Mouse (Mus musculus) urinary bladder, postnatal 4 days (tissue): ENCODE data around the gene Hist1h2bh.
"Not testable (repeated sequence)": the region's sequence is repeated elsewhere in the genome, so short reads cannot be mapped to it uniquely, and the experiment has no call there.

Experiments
- DNase-seq, 2 experiments: peaks; one replicate each; pipeline ENCODE4 v3.0.0; 2021 to 2022; ENCODE audit warnings: low spot score in 2 of 2

Gene Hist1h2bh

DNA sequence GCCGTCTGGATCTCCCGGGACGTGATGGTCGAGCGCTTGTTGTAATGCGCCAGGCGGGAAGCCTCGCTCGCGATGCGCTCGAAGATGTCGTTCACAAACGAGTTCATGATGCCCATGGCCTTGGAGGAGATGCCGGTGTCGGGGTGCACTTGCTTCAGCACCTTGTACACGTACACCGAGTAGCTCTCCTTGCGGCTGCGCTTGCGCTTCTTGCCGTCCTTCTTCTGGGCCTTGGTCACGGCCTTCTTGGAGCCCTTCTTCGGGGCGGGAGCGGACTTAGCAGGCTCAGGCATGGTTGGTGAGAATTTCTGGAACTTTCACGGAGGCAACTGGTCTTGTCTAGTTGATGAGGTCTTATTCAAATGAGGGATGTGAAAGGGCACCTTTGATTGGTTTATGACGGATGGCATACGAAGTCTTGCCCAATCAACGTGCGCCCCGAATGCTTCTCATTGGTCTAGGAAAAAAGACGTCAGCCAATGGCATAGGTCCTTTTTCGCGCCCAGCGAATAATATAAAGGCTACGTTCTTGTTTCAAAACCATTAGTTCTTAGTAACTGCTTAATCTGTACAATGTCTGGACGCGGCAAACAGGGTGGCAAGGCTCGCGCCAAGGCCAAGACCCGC, 30.8 kb upstream of the Hist1h2bh start, which contains the start of the genes Hist1h2bf and Hist1h2ad:
Gene Hist1h2bf (minus strand): TSS at position 299 of the 627 bp plus-strand sequence.
Gene Hist1h2ad (plus strand): TSS at position 484 of the 627 bp plus-strand sequence.
- DNase-seq, result peak; percentile 86

DNA sequence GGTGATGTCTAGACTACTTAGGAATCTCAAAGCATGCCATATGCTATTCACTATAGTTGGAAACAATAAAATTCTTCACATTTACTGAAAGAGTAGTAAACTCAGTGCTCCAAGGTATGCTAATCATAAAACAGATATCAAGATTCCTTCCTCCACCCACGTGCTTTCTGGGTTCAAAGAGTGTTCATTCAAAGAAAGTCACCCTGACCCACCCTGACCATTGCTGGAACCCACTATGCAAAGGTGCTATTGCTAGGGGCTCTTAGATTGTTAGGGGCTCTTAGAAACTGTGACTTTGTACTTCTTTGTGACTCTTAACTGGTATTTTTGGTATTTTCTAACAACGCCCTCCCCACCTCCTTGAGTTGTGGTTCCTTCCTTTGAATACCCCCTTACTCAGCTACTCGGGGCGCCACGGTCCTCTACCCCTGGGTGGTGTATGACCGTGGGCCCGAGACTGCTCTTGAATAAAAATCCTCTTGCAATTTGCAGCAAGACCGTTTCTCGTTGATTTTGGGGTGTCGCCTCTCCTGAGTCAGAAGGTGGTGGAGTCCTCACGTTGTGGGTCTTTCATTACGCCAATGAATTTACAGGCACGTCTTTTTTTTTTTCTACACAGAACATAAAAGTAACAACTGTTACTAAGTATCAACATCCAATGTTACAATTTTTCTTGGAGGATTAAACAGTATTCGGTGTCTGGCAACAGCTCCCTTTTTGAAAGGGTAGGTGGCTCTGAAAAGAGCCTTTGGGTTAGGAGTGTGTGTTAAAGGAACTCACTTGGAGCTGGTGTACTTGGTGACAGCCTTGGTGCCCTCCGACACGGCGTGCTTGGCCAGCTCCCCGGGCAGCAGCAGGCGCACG, 30.1 kb upstream of the Hist1h2bh start:
- DNase-seq, result not testable (repeated sequence)

DNA sequence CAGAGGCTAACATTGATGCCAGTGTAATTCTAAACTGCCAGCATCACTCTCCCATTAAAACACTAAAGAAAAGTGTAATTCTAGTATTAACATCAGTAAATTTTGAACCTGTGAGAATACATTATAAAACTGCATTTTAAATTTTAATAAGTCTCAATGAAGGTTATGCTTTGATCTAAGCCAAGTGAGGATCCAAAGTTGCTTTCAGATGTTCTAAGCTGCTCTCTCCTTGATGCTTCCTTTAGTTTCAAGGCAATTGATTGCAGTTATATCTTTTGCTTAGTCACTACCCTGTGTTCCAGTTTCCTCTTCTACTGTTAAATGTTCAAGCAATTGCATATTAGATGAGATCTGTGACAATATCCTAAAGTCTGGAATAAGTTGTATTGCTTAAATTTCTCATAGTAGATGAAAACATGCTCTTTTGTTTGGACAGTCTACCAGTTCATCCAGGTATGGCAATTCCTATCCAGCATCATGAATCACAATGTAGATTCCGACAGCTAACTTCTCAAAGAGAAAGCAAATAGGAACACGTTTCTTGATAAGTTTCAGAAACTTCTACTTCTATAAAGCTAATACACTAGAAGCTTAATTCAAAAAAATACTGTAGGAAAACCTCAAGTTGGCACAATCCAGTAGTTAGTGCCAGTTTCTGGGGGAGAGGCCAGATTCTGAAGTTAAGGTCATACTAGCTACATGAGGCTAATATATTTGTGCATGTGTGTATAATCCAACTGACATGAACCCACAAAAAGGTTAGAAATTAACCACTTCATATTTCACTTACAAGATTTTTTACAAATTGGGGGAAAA, 29.2 kb upstream of the Hist1h2bh start:
- DNase-seq, result no peak

DNA sequence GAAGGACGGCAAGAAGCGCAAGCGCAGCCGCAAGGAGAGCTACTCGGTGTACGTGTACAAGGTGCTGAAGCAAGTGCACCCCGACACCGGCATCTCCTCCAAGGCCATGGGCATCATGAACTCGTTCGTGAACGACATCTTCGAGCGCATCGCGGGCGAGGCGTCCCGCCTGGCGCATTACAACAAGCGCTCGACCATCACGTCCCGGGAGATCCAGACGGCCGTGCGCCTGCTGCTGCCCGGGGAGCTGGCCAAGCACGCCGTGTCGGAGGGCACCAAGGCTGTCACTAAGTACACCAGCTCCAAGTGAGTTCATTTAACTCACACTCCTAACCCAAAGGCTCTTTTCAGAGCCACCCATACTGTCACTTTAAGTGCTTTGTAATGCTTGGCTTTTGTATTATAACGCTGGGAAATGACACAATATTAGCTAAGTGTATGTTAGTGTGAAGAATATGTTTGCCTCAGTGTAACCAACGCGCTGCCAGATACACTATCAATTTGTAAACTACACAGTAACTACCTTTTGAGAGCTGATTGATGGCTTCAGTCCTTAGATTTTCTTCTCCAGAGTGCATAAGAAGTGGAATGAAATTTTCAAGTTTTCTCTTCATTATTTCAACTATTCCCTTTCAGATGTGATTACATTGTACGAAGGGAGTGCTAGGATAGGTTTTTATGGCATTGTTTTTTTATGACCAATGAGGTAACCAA, 28.5 kb upstream of the Hist1h2bh start:
- DNase-seq, result not testable (repeated sequence)

DNA sequence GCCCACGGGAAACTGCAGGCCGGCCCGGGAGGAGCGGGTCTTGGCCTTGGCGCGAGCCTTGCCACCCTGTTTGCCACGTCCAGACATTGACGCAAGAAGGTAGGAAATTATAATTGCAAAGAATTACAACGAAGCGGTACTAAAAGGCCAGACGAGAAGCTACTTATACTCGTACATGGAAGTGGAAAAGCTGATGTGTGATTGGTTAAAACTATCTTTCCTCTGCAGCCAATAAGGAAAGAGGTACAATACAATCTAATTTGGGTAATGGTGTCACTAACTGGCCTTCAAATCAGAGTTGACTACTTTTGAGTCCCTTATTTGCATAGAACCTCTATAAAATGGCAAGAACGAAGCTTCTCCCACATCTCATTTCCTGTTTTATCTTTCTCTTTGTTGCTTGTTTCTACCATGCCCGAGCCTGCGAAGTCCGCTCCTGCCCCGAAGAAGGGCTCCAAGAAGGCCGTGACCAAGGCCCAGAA, 27.9 kb upstream of the Hist1h2bh start, which contains the start of the genes Hist1h2ae and Hist1h2bg:
Gene Hist1h2ae (minus strand): TSS at position 199 of the 482 bp plus-strand sequence.
Gene Hist1h2bg (plus strand): TSS at position 375 of the 482 bp plus-strand sequence.
- peak in 1 of 2 experiments; percentile 60 for DNase-seq

DNA sequence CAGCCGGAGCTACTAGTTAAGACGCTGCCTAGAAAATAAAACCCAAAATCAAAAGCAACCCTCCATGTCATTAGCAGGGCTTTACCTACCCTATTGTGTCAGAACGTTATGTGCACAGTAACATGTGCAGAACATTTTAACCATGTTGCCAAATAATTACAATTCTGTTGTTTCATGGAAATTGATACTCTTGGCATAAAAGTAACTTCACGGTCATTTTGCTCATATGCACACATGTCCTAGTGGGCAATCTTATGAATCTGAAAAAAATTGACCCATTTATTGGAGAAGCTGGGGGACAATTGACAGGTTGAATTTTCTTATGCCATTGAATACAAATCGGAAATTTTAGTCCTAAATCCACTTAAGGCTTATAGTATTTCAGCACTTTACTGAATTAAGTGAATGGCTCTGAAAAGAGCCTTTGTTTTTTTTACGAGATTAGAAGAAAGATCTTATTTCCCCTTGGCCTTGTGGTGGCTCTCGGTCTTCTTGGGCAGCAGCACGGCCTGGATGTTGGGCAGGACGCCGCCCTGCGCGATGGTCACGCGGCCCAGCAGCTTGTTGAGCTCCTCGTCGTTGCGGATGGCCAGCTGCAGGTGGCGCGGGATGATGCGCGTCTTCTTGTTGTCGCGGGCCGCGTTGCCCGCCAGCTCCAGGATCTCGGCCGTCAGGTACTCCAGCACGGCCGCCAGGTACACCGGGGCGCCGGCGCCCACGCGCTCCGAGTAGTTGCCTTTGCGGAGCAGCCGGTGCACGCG, 27.2 kb upstream of the Hist1h2bh start:
- not testable (repeated sequence) for DNase-seq

DNA sequence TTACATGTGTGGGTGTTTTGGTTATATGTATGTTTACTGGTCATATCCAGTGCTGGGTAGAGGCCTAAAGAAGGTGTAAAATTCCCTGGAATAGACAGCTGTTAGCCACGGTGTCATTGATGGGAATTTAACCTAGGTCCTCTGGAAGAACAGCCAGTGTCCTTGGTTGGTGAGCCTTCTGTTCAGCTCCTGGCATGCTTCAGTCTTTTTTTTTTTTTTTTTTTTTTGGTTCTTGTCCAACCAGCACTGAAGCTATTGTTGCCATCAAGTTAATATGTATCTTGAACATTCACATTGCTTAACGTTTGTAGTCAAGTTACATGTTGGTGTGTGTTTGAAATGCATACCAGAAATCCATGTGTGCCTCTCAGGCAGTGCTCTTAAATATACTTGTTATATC, 21.3 kb upstream of the Hist1h2bh start:
- DNase-seq, result no peak

DNA sequence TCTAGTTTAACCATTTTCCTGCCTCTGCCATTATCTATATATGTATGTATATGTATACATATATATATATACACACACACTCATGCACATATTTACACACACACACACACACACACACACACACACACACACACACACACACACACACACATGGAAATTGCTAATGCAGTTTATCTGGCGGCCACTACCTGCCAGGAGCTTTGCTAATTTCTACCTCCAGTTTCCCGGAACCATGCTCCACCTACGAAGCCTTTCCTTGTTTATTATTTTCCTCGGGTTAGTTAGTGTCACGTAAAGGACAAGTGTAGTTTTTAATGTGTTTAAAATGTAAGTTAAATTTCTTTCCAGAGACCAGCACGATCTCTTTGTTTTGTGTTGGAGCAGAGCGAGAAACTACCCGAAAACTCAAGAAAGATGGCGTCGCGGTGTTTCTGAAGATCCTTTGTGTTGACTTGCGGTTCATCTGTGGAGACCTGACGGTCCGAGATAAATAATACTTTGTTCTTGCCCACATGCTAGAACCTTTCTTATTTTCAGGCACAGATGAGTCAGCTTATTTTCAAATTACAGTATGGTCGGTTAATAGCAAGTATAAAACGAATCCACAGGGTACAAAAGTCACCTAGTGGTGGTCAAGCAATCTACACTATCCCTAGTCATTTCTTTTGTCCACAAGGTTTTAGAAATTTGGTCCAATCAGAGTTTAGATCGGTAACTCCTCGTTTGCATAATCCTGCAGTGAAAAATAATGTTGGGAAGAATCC, 19.7 kb upstream of the Hist1h2bh start:
- no peak for DNase-seq

DNA sequence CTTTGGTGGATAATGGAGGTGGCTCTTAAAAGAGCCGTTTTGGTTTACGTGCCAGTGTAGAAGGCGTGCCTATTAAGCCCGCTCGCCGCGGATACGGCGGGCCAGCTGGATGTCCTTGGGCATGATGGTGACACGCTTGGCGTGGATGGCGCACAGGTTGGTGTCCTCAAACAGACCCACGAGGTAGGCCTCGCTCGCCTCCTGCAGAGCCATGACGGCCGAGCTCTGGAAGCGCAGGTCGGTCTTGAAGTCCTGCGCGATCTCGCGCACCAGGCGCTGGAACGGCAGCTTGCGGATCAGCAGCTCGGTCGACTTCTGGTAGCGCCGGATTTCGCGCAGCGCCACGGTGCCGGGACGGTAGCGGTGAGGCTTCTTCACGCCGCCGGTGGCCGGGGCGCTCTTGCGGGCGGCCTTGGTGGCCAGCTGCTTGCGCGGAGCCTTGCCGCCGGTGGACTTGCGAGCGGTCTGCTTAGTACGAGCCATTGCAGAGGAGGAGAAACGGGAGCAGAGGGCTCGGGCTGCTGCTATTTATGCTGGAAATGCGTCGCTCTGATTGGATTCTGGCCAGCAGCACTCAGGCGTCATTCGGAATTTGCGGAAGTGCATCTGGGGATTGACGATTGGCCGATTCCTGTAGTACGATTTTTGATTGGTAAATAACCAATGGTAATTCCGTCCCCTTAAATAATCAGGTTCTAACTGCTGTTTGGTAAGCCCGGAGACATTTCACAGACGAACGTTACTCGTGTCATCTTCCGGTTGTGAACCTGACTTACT, 18.9 kb upstream of the Hist1h2bh start, which contains the start of gene Hist1h3e:
Gene Hist1h3e (minus strand): TSS at position 487 of the 777 bp plus-strand sequence.
- peak; percentile 92 to 94 for DNase-seq

DNA sequence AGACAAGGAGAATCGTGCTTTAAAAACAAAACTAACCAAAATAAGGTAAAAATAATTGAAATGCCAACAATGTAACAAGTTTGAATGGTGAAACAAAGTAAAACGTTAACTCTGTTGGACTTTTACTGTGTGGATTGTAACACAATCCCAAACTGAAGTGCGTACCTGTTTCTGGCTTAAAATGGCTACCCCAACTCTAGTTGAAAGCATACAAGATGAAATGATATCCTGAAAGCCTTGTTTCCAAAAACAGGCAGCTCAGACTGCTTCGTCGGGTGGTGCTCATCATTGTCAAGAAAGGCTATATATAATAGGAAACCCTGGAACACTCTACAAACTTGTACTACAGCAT, 18.3 kb upstream of the Hist1h2bh start:
- not testable (repeated sequence) for DNase-seq

DNA sequence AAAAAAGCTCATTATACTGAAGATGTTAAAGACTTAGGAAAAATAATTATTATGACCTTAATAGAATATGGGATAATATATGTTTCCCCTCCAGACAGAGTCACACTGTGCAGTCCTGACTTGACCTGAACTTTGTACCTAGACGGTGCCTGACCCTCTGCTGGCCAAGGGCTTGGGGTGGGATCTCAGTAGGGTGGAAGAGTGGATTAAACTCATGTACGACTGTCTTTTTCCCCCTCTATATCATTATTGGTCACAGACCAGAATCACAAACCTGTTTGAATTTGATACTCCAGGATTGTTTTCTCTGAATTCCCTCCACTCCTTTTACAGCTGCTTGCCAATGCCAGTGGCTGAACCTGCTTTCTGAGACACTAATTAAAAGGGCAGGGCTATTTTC, 17.5 kb upstream of the Hist1h2bh start:
- not testable (repeated sequence) for DNase-seq

DNA sequence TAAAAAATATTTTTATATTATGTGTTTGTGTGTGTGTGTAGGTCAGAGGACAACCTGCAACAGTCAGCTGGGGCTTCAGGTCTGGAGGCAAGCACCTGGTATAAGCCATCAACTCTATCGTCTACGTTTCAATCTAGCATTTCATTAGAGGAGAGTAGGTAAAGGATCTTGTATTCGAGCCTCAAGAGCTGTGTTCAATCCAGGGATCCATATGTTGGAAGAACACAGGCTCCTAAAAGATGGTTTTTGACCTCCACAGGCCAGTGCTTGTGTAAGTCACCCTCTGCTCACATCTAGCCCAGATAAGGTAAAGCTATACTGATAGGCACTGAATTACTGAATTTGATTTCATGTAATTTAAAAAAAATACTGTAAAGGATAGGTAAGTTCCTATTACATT, 13.7 kb upstream of the Hist1h2bh start:
- DNase-seq, result no peak

DNA sequence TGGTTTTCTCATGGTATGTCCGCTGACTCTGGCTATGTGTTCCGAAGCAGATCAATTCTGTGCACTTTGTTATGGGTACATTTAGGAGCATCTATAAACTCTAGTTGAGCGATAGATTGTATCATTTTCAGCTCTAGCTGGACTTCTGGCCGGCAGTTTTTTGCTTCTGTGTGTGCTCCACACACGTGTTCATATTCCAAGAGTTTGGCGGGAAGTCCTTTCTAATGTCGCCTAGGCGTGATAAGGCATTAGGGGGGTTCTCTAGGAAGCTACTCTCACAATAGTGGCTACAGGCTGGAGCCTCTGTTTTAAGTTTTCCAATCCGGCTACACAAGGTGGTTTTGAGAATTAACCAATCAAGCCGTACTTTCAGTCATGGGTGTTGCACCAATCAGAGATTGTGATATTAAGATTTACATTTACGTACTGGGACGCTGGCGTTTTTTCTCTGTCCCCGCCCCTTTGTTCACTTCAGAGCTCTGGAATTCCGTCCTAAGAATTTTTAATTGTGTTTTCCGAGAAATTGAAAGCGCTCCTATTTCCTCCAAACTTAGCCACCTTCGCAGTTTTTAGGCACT, 12.7 kb upstream of the Hist1h2bh start:
- peak in 1 of 2 experiments; percentile 48 for DNase-seq

DNA sequence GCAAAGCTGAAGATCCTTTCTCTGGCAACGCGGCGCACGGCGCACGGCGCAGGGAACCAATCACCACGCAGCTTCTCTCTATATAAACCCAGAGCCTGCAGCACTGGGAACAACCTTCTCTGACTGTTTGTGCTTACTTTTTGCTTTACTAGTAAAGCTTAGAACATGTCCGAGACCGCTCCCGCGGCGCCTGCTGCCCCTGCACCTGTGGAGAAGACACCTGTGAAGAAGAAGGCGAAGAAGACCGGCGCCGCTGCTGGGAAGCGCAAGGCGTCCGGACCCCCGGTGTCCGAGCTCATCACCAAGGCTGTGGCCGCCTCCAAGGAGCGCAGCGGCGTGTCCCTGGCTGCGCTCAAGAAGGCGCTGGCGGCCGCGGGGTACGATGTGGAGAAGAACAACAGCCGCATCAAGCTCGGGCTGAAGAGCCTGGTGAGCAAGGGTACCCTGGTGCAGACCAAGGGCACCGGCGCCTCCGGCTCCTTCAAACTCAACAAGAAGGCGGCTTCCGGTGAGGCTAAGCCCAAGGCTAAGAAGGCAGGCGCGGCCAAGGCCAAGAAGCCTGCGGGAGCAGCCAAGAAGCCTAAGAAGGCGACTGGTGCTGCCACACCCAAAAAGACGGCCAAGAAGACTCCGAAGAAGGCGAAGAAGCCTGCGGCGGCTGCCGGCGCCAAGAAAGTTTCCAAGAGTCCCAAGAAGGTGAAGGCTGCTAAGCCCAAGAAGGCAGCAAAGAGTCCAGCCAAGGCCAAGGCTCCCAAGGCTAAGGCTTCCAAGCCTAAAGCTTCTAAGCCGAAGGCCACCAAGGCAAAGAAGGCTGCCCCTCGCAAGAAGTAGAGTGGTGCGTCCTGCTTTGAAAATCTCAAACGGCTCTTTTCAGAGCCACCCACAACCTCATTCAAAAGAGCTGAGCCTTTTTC, 12.0 kb upstream of the Hist1h2bh start:
- DNase-seq, result peak; percentile 65 to 74

DNA sequence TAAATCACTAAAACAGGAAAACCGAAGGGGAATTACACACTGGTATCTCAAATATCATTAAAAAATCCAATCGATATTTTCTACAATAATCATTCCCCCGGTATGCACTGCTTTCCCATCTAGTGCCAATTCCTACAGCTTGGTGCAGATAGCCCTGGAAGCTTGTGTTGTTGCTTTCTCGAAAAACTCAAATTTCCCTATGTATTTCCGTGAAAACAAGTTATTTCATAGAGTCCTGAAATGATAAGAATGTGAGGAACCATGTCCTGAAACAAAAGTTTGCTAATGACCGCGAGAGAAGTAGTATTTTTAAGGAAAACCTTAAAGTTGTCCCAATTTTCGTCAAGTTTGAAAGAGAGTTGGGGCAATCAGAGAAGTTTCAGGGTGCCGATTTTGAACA, 11.2 kb upstream of the Hist1h2bh start:
- DNase-seq, result no peak

DNA sequence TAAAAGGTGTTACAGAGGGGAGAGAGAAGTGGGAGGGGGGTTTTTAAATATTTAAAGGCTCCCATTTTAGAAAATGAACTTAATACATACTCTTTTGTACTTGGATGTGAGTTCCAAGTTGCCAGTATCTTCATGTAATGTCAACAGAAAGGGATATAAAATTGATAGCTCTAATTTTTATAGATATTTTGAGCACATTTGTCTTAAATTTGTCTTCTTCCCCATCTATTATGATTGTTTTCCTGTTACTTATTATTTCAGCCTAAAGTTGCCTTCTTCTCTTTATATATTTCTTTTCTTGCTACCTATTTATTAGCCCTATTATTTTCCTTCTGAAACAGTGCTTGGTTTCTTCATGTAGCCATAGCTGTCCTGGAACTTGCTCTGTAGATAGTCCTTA, 9.8 kb upstream of the Hist1h2bh start, which contains the start of gene Hist1h1d:
Gene Hist1h1d (plus strand): TSS at position 301 of the 400 bp plus-strand sequence.
- DNase-seq, result no peak
